8 mouse cellular contexts compared by ENCODE assay signal in the genomic region with DNA sequence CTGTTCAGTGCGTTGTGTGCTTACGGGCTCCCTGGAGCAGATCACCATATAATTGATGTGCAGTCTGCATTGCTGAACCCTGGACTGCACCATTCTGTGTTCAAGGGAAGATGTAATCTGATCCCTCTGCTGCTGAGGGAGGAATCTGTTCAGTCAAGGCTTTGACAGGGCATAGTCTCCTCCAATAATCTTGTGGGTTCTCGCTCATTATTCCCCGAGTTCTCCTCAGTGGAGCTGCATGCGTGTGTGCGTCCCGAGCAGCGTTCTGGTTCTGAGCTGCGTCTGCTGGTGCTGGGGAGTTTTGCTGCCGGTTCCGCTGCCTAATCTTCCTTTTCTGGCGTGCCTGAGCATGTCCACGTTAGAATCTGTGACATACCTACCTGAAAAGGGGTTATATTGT.
A peak's percentile ranks its signal among the peaks of the same experiment; 100 is the strongest.
DNase-seq lines count a peak whose midpoint lies in the region; ATAC-seq and TF ChIP-seq lines count a peak whose summit lies in the region.

No protein-coding gene starts in this region.

- H3K9ac ChIP-seq in forebrain, postnatal 0 days: peak overlapping the region; percentile 80
- H3K9ac ChIP-seq in hindbrain, embryonic 11.5 days (ENCODE audit: low read depth, low read length): peak overlapping the region; percentile 46
- peak overlapping the region; percentile 63 for H3K9ac ChIP-seq in lung, embryonic 16.5 days (ENCODE audit: low read length)

- H3K4me1 ChIP-seq in forebrain, postnatal 0 days (ENCODE audit: insufficient read depth): 0 out of 2 replicates have a peak, but pooled peaks cover 5% of the 10 kb centered on the region
- H3K4me1 ChIP-seq in hindbrain, embryonic 11.5 days (replicated peaks; ENCODE audit: control insufficient read depth, insufficient read depth, low read length): no peaks in the 10 kb centered on the region; the same call in 1 of the 2 replicates
- peaks cover 4% of the 10 kb centered on the region; the same call in 1 of the 2 replicates for H3K4me1 ChIP-seq in lung, embryonic 16.5 days (replicated peaks; ENCODE audit: control insufficient read depth, insufficient read depth, low read length)

- H3K4me3 ChIP-seq in C2C12 (ENCODE audit: insufficient read depth, poor library complexity, severe bottlenecking): peak overlapping the region; percentile 34
- H3K4me3 ChIP-seq in forebrain, postnatal 0 days (ENCODE audit: low read depth, low read length): peak overlapping the region; percentile 60
- H3K4me3 ChIP-seq in hindbrain, embryonic 11.5 days (ENCODE audit: low read depth, low read length): peak overlapping the region; percentile 45
- H3K4me3 ChIP-seq in lung, embryonic 16.5 days (ENCODE audit: low read length): peak overlapping the region; percentile 50

- peak; percentile 87 for DNase-seq in cerebellum, adult 11-12 months
- peak; percentile 86 for DNase-seq in forebrain, postnatal 0 days
- DNase-seq in hindbrain, embryonic 11.5 days (ENCODE audit: low spot score): peak; percentile 81
- peak; percentile 69 for DNase-seq in layer of hippocampus, adult 9-10 months (ENCODE audit: low spot score)
- peak; percentile 49 for DNase-seq in retina, postnatal 7 days (ENCODE audit: low read depth, low spot score)
- no peak for DNase-seq in natural killer cell, adult 2 months (ENCODE audit: low spot score in 2 of 2)

- H3K9me3 ChIP-seq in forebrain, postnatal 0 days (ENCODE audit: low read length): no peaks in the 10 kb centered on the region
- no peaks in the 10 kb centered on the region for H3K9me3 ChIP-seq in hindbrain, embryonic 11.5 days (ENCODE audit: control insufficient read depth, low read length)
- H3K9me3 ChIP-seq in lung, embryonic 16.5 days (ENCODE audit: control insufficient read depth, low read length): no peaks in the 10 kb centered on the region

- ATAC-seq in forebrain, postnatal 0 days: peak; percentile 97
- peak; percentile 97 for ATAC-seq in hindbrain, embryonic 11.5 days (ENCODE audit: low FRiP score)
- ATAC-seq in lung, embryonic 16.5 days (ENCODE audit: low read depth): peak; percentile 100

- H3K4me2 ChIP-seq in forebrain, postnatal 0 days (ENCODE audit: low read depth): peak overlapping the region; percentile 58
- peak overlapping the region; percentile 43 for H3K4me2 ChIP-seq in hindbrain, embryonic 11.5 days (replicated peaks; ENCODE audit: low read depth, low read length)
- peak overlapping the region; percentile 78 for H3K4me2 ChIP-seq in lung, embryonic 16.5 days (ENCODE audit: low read depth, low read length)

- no peak for TF ChIP-seq CTCF in C2C12 (IDR thresholded peaks at IDR 0.05; ENCODE audit: control insufficient read depth, insufficient read depth, insufficient read length)
- TF ChIP-seq CTCF in forebrain, postnatal 0 days (IDR thresholded peaks at IDR 0.05; ENCODE audit: low read depth): no peak

- 5% methylated on average over 13 of the region's 13 CpGs for WGBS in forebrain, postnatal 0 days
- 10% methylated on average over 13 of the region's 13 CpGs for WGBS in hindbrain, embryonic 11.5 days
- WGBS in lung, embryonic 16.5 days: 2% methylated on average over 13 of the region's 13 CpGs

- H3K36me3 ChIP-seq in C2C12 (ENCODE audit: control insufficient read depth, insufficient read depth): no peaks in the 10 kb centered on the region
- H3K36me3 ChIP-seq in forebrain, postnatal 0 days (ENCODE audit: insufficient read depth): no peaks in the 10 kb centered on the region
- H3K36me3 ChIP-seq in hindbrain, embryonic 11.5 days (ENCODE audit: control insufficient read depth, insufficient read depth, low read length): no peaks in the 10 kb centered on the region
- H3K36me3 ChIP-seq in lung, embryonic 16.5 days (ENCODE audit: control insufficient read depth, insufficient read depth, low read length): no peaks in the 10 kb centered on the region

- peak overlapping the region; percentile 45 for H3ac ChIP-seq in C2C12 (ENCODE audit: control insufficient read depth, insufficient read length, low read depth)

- no peaks in the 10 kb centered on the region for H3K79me3 ChIP-seq in C2C12 (ENCODE audit: low read depth)

- H3K79me2 ChIP-seq in C2C12 (ENCODE audit: control insufficient read depth, insufficient read depth): no peaks in the 10 kb centered on the region

- H3K27me3 ChIP-seq in C2C12 (ENCODE audit: control insufficient read depth, insufficient read depth, insufficient read length): no peaks in the 10 kb centered on the region
- H3K27me3 ChIP-seq in forebrain, postnatal 0 days (ENCODE audit: insufficient read depth, low read length): no peaks in the 10 kb centered on the region
- H3K27me3 ChIP-seq in hindbrain, embryonic 11.5 days (ENCODE audit: control insufficient read depth, insufficient read depth, low read length): no peaks in the 10 kb centered on the region
- H3K27me3 ChIP-seq in lung, embryonic 16.5 days (ENCODE audit: control insufficient read depth, insufficient read depth, low read depth, low read length): no peaks in the 10 kb centered on the region

- H3K27ac ChIP-seq in forebrain, postnatal 0 days (ENCODE audit: low read depth, low read length): peak overlapping the region; percentile 91
- peak overlapping the region; percentile 83 for H3K27ac ChIP-seq in hindbrain, embryonic 11.5 days (ENCODE audit: low read depth, low read length)
- peak overlapping the region; percentile 53 for H3K27ac ChIP-seq in lung, embryonic 16.5 days (ENCODE audit: low read length)

TF ChIP-seq in C2C12, 6 proteins besides CTCF, POLR2A, EP300 and RAD21:
- TF ChIP-seq MYOG (IDR thresholded peaks at IDR 0.05; ENCODE audit: control insufficient read depth, extremely low read depth, insufficient read length) (no peak), USF1 (IDR thresholded peaks at IDR 0.05; ENCODE audit: low read depth) (no peak), FOSL1 (IDR thresholded peaks at IDR 0.05; ENCODE audit: insufficient read depth, low read length, poor library complexity, severe bottlenecking) (no peak), MAX (IDR thresholded peaks at IDR 0.05) (no peak), CEBPB (IDR thresholded peaks at IDR 0.05; ENCODE audit: low read depth) (no peak), MYOD1 (IDR thresholded peaks at IDR 0.05; ENCODE audit: control insufficient read depth, insufficient read length, low read depth) (no peak)

Comparison
In these comparisons a context has a peak if more than half of its experiments do, and no peak if none do; other contexts are left out.
1. DNase-seq: peak in cerebellum, adult 11-12 months (single experiment), forebrain, postnatal 0 days (single experiment), hindbrain, embryonic 11.5 days (single experiment), layer of hippocampus, adult 9-10 months (single experiment) and retina, postnatal 7 days (single experiment); none in natural killer cell, adult 2 months (0 of 2).
2. Peak in every context shown above with its lines, with median percentiles within 50 percentile points of each other: H3K4me3 ChIP-seq, ATAC-seq, H3K27ac ChIP-seq, H3K4me2 ChIP-seq and H3K9ac ChIP-seq.